Mouse (Mus musculus): ENCODE results near the gene Rgma. TPM values are rescaled to one million over a fixed set of nuclear protein-coding genes. Genes with fewer than 3 reads are reported as not detected.

Rgma gene
- polyA plus RNA-seq, 1 experiment from 2014 or later, result 0.31 TPM

DNA sequence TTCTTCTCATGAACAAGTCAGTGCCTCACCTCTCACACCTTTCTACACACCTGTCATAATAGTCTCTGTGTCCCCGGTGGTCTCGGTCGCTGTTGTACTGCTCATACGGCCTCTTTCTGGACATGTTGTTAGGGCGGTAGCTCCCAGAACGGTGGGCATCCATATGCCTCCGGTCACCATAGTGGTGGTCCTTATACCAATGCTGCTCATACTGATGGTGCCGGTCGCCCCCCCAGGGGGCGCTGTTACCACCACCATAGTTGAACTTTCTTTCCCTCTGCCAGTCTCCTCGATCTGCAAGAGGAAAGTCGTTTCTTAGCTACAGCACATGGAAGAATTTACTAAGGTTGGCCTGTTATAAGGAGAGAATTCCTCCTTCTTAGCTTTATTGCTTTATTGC, 60.4 kb downstream of the Rgma start:
- H3K4me2 ChIP-seq, result no peak overlapping the region
- no peaks in the 10 kb centered on the region for H3K4me1 ChIP-seq (replicated peaks)
- DNase-seq (no peak), ATAC-seq (ENCODE audit: low read depth) (no peak)
- H3K9me3 ChIP-seq (replicated peaks), result no peaks in the 10 kb centered on the region
- H3K9ac ChIP-seq, result no peak overlapping the region
- no peak overlapping the region for H3K27ac ChIP-seq
- 79% methylated on average over 12 of the region's 12 CpGs for WGBS (ENCODE audit: insufficient replicate concordance)
- peaks cover 74% of the 10 kb centered on the region for H3K36me3 ChIP-seq
- H3K27me3 ChIP-seq, result no peaks in the 10 kb centered on the region
- H3K4me3 ChIP-seq (replicated peaks), result no peak overlapping the region

DNA sequence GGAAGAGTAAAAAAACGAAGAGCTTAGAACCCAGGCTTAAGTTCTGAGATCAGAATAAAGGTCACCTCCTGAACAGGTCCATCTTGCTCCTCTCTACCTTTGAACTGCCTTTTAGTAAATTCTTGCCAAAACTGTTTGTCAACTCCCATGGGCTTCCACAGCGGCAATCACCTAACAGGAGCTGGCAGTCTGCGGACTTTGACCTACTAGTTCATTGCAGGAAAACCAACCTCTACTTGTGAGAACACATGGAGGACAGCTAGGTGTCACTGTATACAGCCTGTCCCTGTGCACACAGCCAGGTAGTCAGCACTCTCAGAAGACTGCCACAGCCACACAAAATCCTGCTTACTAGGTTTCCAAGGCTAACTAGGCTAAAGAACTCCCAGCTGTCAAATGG, 66.5 kb downstream of the Rgma start:
- Histone ChIP-seq H3K27me3 (no peaks in the 10 kb centered on the region), H3K4me1 (replicated peaks) (no peaks in the 10 kb centered on the region), H3K4me2 (no peak overlapping the region), H3K36me3 (peaks cover 94% of the 10 kb centered on the region), H3K27ac (no peak overlapping the region), H3K9me3 (replicated peaks) (no peaks in the 10 kb centered on the region), H3K9ac (no peak overlapping the region), H3K4me3 (replicated peaks) (no peak overlapping the region)
- 80% methylated on average over 3 of the region's 3 CpGs for WGBS (ENCODE audit: insufficient replicate concordance)
- DNase-seq, result no peak
- ATAC-seq (ENCODE audit: low read depth), result peak; percentile 23; the same call in 1 of the 2 replicates

DNA sequence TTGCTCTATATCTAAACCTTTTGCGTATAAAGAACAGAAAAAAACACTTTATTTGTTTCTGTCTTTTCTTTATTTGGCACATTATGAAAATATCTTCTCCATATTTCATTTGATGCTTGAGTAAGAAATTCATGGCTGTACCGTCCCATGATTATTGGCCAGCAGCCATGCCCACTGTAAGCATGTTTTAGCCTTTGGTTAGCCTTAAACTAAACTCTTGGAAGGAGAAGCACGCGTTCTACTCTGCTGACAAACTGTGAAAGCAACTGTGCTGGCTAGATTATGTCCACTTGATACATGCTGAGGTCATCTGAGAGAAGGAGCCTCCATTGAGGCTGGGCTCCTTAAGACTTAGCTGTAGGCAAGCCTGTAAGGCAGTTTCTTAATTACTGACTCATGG, 66.9 kb downstream of the Rgma start:
- H3K4me3 ChIP-seq (replicated peaks), result no peak overlapping the region
- peaks cover 94% of the 10 kb centered on the region for H3K36me3 ChIP-seq
- no peak overlapping the region for H3K4me2 ChIP-seq
- DNase-seq (no peak), ATAC-seq (ENCODE audit: low read depth) (no peak)
- H3K27me3 ChIP-seq, result no peaks in the 10 kb centered on the region
- H3K9ac ChIP-seq, result no peak overlapping the region
- H3K9me3 ChIP-seq (replicated peaks), result no peaks in the 10 kb centered on the region
- 91% methylated on average over 4 of the region's 4 CpGs for WGBS (ENCODE audit: insufficient replicate concordance)
- no peak overlapping the region for H3K27ac ChIP-seq
- no peaks in the 10 kb centered on the region for H3K4me1 ChIP-seq (replicated peaks)

DNA sequence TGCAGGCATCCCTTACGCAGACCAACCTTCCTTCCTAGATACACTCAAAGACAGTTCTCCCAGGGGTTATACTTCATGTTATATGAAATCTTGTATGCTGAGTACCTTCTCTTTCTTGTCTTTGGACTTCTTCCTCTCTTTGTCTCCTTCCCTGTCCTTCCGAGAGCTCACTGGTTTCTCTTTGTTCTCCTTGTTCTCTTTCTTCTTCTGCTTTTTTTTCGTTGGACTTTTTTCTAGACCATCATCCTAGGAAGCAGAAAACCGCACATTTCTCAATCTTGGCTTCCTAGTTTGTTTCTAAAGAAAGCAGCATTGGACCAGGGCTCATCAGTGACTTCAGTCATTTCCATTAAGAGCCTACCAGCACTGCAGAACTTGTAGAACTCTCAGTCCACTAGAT, 76.3 kb downstream of the Rgma start:
- 73% methylated on average over 4 of the region's 4 CpGs for WGBS (ENCODE audit: insufficient replicate concordance)
- H3K9ac ChIP-seq, result no peak overlapping the region
- no peak overlapping the region for H3K27ac ChIP-seq
- H3K27me3 ChIP-seq, result no peaks in the 10 kb centered on the region
- no peak for ATAC-seq (ENCODE audit: low read depth)
- H3K9me3 ChIP-seq (replicated peaks), result no peaks in the 10 kb centered on the region
- peaks cover 94% of the 10 kb centered on the region for H3K36me3 ChIP-seq
- H3K4me1 ChIP-seq (replicated peaks), result no peaks in the 10 kb centered on the region
- H3K4me3 ChIP-seq (replicated peaks), result no peak overlapping the region
- no peak overlapping the region for H3K4me2 ChIP-seq
- DNase-seq, result no peak

DNA sequence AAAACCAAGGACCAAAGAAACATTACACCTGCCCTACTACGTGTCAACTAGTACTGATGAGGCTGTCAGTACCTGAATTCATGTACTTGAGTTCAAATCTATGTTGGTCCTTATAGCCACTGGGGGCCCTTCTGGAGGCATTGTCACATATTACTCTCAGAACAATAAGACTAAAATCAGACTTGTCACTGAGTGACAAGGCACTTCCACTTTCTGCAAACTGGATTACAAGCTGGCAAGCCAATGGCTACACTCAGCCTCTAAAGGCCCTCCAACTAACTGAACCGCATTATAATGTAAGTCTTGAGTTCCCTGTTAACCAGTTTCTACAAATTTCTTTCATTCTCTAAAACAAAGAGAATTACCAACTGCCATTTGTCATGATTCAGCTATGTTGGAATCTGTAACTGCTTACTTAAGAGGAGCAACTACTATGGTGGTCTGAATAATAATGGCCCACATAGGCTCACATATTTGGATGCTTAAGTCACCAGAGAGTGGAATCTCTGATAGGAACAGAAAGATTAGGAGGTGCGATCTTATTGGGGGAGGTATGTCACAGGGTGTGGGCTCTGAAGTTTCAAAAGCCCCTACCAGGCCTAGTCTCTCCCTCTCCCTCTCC, 77.0 kb downstream of the Rgma start:
- Histone ChIP-seq H3K36me3 (peaks cover 94% of the 10 kb centered on the region), H3K27ac (no peak overlapping the region), H3K9ac (no peak overlapping the region), H3K4me2 (no peak overlapping the region), H3K4me3 (replicated peaks) (no peak overlapping the region), H3K4me1 (replicated peaks) (no peaks in the 10 kb centered on the region), H3K9me3 (replicated peaks) (no peaks in the 10 kb centered on the region), H3K27me3 (no peaks in the 10 kb centered on the region)
- 93% methylated on average over 3 of the region's 3 CpGs for WGBS (ENCODE audit: insufficient replicate concordance)
- DNase-seq, result no peak
- no peak for ATAC-seq (ENCODE audit: low read depth)

DNA sequence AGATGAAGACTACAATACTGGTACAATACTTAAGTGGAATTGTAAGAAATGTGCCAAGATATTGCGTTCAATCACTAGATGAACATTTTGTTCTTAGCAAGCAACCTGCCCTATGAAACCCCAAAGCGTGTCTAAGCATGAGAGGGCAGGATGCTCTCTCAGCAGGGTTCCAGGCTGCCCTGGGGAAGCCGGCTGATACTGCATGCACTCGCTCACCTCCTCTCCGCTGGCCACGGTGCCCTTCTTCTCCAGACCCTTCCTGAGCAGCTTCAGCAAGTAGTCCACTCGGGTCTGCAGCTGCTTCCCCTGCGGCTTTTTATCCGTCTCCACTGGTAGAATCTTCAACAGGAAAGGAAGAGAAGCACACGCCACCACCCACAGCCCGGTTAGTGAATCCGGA, 78.8 kb downstream of the Rgma start:
- H3K4me3 ChIP-seq (replicated peaks), result no peak overlapping the region
- no peak overlapping the region for H3K4me2 ChIP-seq
- no peaks in the 10 kb centered on the region for H3K9me3 ChIP-seq (replicated peaks)
- no peaks in the 10 kb centered on the region for H3K4me1 ChIP-seq (replicated peaks)
- ATAC-seq (ENCODE audit: low read depth) (no peak), DNase-seq (no peak)
- H3K27me3 ChIP-seq, result no peaks in the 10 kb centered on the region
- 93% methylated on average over 12 of the region's 12 CpGs for WGBS (ENCODE audit: insufficient replicate concordance)
- H3K9ac ChIP-seq, result no peak overlapping the region
- peaks cover 94% of the 10 kb centered on the region for H3K36me3 ChIP-seq
- H3K27ac ChIP-seq, result no peak overlapping the region

DNA sequence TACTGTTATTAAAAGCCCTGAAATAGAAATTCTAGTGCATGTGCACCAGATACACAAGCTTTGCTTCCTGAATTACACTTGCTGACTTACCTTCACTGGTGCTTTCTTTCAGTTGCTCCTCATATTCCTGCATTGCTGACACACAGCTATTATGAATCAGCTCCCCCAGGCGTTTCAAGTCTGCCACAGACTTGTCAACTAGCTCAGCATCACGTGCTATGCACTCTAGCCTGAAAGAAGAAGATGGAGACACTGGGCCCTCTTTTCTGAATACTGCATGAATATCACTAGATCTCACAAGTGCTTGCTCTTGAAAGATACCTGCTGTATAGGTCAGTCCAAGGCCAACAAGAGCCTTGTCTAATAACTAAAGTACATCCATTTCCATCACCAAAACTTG, 88.2 kb downstream of the Rgma start:
- H3K4me3 ChIP-seq (replicated peaks), result no peak overlapping the region
- ATAC-seq (ENCODE audit: low read depth) (no peak), DNase-seq (no peak)
- H3K9ac ChIP-seq, result no peak overlapping the region
- WGBS (ENCODE audit: insufficient replicate concordance), result 80% methylated on average over 2 of the region's 2 CpGs
- no peaks in the 10 kb centered on the region for H3K4me1 ChIP-seq (replicated peaks)
- no peaks in the 10 kb centered on the region for H3K27me3 ChIP-seq
- H3K36me3 ChIP-seq, result peaks cover 92% of the 10 kb centered on the region
- H3K27ac ChIP-seq, result no peak overlapping the region
- no peak overlapping the region for H3K4me2 ChIP-seq
- H3K9me3 ChIP-seq (replicated peaks), result no peaks in the 10 kb centered on the region

DNA sequence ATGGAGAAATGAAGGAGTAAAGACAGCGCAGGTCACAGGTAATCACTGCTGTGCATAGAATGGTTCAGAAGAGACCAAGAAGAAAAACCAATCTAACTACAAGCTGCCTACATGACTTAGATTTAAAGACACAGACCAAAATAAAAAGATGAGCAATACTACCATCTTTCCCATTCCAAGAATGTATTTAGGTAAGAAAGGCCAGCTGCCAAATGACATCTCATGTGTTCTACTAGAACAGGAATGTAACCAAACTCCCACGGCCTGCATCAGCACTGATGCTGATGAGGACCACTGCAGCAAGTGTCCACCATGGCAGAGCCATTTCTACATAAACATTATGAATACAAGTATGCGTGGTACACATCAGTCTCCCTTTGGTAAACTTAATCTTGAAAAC, 92.4 kb downstream of the Rgma start:
- H3K4me2 ChIP-seq, result no peak overlapping the region
- 89% methylated on average over 3 of the region's 3 CpGs for WGBS (ENCODE audit: insufficient replicate concordance)
- peaks cover 89% of the 10 kb centered on the region for H3K36me3 ChIP-seq
- H3K9ac ChIP-seq, result no peak overlapping the region
- H3K9me3 ChIP-seq (replicated peaks), result no peaks in the 10 kb centered on the region
- H3K4me1 ChIP-seq (replicated peaks), result no peaks in the 10 kb centered on the region
- no peak for ATAC-seq (ENCODE audit: low read depth)
- H3K4me3 ChIP-seq (replicated peaks), result no peak overlapping the region
- H3K27ac ChIP-seq, result no peak overlapping the region
- no peaks in the 10 kb centered on the region for H3K27me3 ChIP-seq
- no peak for DNase-seq

Other genes with a start within 250 kb of the Rgma start
- gene Chd2, start 166.3 kb downstream of the Rgma start, polyA plus RNA-seq (2015; fragmentation: Nextera tagmentation; extraction: Ambion mirVana), result 18.8 and 25.6 TPM in 2 replicates

All from liver, embryonic 13.5 days (tissue).